Mouse (Mus musculus): ENCODE measurements at regions not wholly inside any gene's neighbourhood (a gene's known extent, or its start where the extent isn't known, plus 50 kb on each side); places are given as distances from the start of the nearest gene placed in this dataset.

DNA sequence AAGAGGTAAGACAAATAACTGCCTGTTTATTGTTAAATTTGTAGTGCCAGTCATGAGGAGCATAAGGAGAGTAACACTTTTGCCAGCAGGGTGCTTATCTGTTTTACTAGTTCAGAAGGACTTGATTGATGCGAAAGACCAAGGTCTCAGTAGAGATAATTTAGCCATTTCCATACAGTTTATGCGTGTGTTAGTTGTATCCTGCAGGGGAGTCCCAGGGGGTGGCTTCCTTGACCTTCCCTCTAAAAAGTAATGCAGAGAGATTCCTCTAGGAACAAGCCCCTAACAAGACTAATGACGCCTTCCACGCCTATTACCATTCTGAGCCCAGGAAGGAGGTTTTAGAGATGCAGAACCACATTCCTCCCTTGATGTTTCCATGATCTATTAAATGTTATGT, 192.6 kb upstream of the Gm49339 start:
- peak; percentile 43 for DNase-seq (ENCODE audit: low spot score)

DNA sequence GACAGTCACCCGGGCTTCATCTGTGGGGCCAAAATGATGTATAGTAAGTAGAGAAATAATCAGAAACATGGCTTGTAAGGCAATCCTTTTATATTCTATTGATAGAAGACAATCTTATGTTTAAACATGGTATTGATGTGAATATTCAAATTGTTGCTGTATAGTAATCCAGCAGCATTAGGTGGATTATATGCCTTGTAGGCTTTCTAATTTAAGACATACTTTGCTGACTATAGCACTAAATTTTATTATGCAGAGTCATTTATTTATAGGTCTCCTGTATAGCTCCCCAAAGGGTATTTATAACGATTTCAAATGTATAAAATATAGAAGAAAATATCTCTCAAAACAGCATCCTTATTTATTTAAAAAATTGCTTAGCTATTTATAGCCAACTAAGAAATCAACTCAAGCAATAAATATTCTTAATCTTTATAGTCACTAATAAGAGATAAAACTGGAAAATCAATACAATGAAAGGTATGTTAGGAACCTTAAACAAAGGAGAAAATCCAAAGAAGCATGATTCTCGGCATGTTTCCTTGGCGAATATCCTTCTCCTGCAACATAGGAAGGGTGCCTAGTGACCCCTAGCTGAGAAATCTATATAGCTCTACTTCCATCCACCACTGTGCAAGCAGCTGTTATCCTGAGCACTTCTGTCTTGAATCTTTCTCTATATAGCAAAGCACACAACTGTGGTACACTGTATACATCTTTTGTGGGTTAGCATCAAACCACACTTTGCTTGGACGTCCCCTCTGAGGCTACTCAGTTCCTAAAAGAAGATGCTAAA, 188.8 kb upstream of the Gm49339 start:
- DNase-seq (ENCODE audit: low spot score) = peak; percentile 60

DNA sequence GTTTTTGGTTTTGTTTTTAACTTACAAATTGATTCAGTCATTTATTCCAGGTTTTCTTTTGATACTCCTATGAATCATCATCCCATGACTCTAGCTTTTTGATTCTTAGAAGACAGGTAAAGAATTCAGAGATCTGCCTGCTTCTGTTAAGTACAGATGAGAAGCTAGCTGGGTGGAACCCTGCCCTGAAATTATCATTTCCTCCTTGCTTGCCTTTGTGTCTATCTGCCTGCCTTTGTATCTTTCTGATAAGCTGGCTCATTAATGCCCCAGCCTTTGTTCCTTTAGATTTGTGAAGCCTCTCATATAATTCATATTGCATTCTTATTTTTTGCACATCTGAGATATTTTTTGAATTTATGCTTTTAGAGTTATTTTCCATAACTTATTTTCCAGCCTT, 167.6 kb upstream of the Gm49339 start:
- DNase-seq (ENCODE audit: low spot score) = no peak

DNA sequence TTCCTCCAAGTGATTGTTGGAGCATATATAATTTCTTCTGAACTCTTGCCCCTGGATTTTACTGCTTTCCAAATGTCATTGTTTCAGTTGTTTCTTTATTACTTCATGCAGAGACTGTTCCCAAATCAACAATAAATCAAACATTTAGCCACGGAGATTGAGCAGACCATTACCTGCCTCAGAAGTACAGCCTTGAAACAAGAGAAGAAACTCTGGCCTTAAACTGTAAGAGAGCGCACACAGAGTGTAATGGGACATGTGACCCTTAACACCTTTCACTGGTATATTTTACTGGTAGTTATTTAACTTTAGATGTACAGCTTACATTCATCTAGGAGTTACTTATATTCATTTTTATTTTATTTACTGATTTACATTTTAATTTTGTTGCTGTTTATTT, 160.2 kb upstream of the Gm49339 start:
- DNase-seq (ENCODE audit: low spot score) = no peak

DNA sequence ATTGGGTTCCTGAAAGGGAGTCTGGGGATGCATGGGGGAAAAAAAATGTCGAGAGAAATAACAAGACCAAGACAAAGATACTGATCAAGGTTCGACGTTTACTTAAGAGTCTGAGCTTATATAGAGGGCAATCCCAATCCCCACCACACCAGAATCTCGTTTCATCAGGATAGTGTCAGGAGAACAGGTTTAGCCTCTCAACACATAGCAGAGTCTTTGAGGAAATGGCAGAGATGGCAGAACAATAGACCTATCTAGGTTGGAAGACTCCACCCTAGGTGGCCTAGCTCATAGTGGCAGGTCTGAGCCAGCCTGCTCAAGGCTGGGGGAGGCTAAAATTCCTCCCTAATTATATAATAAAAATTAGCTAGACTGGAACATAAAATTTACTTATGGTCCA, 151.6 kb upstream of the Gm49339 start:
- DNase-seq (ENCODE audit: low spot score) = no peak

DNA sequence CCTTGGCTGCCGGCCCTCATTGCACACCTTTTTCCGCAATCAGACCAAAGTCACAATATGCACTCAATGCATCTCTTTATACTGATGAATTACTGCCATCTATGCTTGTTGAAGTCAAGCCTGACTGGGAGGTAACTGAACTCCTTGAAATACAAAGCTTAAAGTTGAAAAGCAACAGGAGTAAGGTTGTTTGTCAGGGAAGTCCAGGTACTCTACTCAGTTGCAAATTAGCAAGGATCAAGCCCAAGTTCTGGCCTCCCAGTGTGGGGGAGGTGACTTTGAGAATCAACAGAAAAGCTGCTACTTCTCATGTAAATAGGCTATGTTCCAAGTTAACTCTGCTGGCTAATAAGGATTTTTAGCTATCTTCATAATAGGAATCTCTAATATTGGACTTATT, 151.0 kb upstream of the Gm49339 start:
- DNase-seq (ENCODE audit: low spot score) = no peak

Data from embryo, embryonic 10.5 days (tissue).